Mouse (Mus musculus) neural tube, embryonic 14.5 days (tissue): ENCODE measurements around the gene Gm5617. TPM values are rescaled to one million over a fixed set of nuclear protein-coding genes. Genes with fewer than 3 reads are reported as not detected.
"Not testable (repeated sequence)": the region's sequence is repeated elsewhere in the genome, so short reads cannot be mapped to it uniquely, and the experiment has no call there.

Experiments used
- ATAC-seq: fragments of 200-750 bp; cut with Nextera tagmentation; 2 replicates; pipeline ENCODE4 v1.8.0; 2017; ENCODE audit warnings: low read depth, mild to moderate bottlenecking, moderate TSS enrichment, moderate library complexity
- H3K27ac ChIP-seq: fragments of 300-500 bp; sonication (generic); 2 replicates; pipeline ENCODE4 v1.5.1; 2014; ENCODE audit warnings: low read depth, mild to moderate bottlenecking, control low read depth, low read length, moderate library complexity, mixed read lengths
- H3K27me3 ChIP-seq: fragments of 300-500 bp; sonication (generic); 2 replicates; pipeline ENCODE4 v1.6.1; 2014; ENCODE audit warnings: low read length; ENCODE audit not compliant: control insufficient read depth, insufficient read depth
- H3K36me3 ChIP-seq: fragments of 300-500 bp; sonication (generic); 2 replicates; pipeline ENCODE4 v1.6.1; 2014; ENCODE audit warnings: low read length, mixed read lengths; ENCODE audit not compliant: control insufficient read depth, insufficient read depth
- H3K4me1 ChIP-seq: fragments of 300-500 bp; sonication (generic); 2 replicates; pipeline ENCODE4 v1.6.1; 2014; ENCODE audit warnings: low read length; ENCODE audit not compliant: control insufficient read depth, insufficient read depth
- H3K4me2 ChIP-seq: fragments of 300-500 bp; sonication (generic); 2 replicates; pipeline ENCODE4 v1.6.1; 2014; ENCODE audit warnings: mild to moderate bottlenecking, low read depth, low read length, control low read depth
- H3K4me3 ChIP-seq: fragments of 300-500 bp; sonication (generic); 2 replicates; pipeline ENCODE4 v1.5.1; 2014; ENCODE audit warnings: low read depth, low read length, control low read depth, mixed read lengths
- H3K9ac ChIP-seq: fragments of 300-500 bp; sonication (generic); replicated peaks from 2 replicates; pipeline ENCODE4 v1.6.1; 2014; ENCODE audit warnings: low read depth, mild to moderate bottlenecking, control low read depth, low read length, mixed read lengths
- H3K9me3 ChIP-seq: fragments of 300-500 bp; sonication (generic); 2 replicates; pipeline ENCODE4 v1.6.1; 2016; ENCODE audit warnings: low read length; ENCODE audit not compliant: control insufficient read depth
- WGBS: fragments of 180-500 bp; shearing (Covaris S2); extraction: QIAGEN DNeasy Blood & Tissue Kit; methylation state at CpG from one replicate; pipeline ENCODE4 v1.1.7; 2014; 5-methylcytosine and 5-hydroxymethylcytosine counted together
- polyA plus RNA-seq: library from polyadenylated mRNA; unstranded; fragments of >200 nt; fragmentation: Nextera tagmentation; extraction: Ambion mirVana; gene quantifications from 2 replicates; pipeline ENCODE4 v1.2.1, GENCODE M21; 2014

Gene Gm5617
- polyA plus RNA-seq, 1 experiment from 2014 or later: 26.5 TPM

- Histone ChIP-seq H3K4me2 (no peak overlapping the region), H3K4me1 (no peaks in the 10 kb centered on the region)
These were observed 28.4 kb upstream of the Gm5617 start for GRCm38 (mm10) chr9:48466804-48467203.

DNA sequence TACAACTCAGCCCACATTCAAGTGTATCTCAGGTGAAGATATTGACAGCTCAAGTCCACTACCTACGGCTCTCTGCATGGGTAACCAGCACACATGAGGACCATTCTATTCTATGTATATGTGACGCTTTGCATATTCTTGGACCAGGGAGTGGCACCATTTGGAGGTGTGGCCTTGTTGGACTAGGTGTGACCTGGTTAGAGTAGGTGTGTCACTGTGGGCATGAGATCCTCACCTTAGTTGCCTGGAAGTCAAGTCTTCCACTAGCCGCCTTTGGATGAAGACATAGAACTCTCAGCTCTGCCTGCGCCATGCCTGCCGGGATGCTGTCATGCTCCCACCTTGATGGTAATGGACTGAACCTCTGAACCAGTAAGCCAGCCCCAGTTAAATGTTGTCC lies 27.8 kb upstream of the Gm5617 start:
- H3K4me2 ChIP-seq, H3K4me3 ChIP-seq, H3K36me3 ChIP-seq, H3K27me3 ChIP-seq, H3K9me3 ChIP-seq, H3K27ac ChIP-seq, ATAC-seq, H3K9ac ChIP-seq, H3K4me1 ChIP-seq: not testable (repeated sequence)
- whole genome bisulfite sequencing: 98% methylated on average over 5 of the region's 5 CpGs

More at GRCm38 (mm10) chr9:48466804-48467203, 28.4 kb upstream of the Gm5617 start:
- ATAC-seq: no peak
- H3K27ac ChIP-seq: no peak overlapping the region
- no peaks in the 10 kb centered on the region for H3K9me3 ChIP-seq
- no peak overlapping the region for H3K4me3 ChIP-seq
- 55% methylated on average over 3 of the region's 3 CpGs for WGBS
- H3K36me3 ChIP-seq: peaks cover 3% of the 10 kb centered on the region; the same call in 1 of the 2 replicates
- no peak overlapping the region for H3K9ac ChIP-seq
- no peaks in the 10 kb centered on the region for H3K27me3 ChIP-seq

DNA sequence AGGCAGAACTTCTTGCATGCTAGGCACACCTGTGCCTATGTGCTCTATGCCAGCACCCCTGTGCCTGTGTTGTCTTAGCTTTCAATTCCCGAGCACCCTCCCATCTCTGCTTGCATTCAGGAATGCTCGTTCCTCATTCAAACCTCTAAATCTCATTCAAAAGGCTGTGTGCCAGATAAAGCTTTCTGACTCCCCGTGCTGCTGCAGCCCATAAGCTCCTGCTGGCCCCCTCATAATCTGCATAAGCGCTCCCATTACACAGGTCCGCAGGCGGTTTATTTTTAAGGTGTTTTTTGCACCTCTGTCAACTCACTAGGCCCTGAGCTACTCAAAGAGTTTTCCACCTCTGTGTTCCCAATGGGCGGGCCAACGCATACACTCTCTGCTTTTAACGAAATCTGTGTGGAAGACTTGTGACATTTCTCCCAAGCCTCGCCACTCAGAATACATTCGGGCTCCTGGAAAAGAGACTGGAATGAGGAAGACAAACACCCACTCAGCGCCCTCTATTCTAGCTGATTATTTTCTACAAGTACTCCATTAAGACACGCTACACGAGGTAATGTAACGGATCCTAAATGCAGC lies 22.7 kb upstream of the Gm5617 start:
- Histone ChIP-seq H3K27ac (no peak overlapping the region), H3K4me3 (no peak overlapping the region), H3K9ac (no peak overlapping the region), H3K27me3 (no peaks in the 10 kb centered on the region), H3K36me3 (0 out of 2 replicates have a peak, but pooled peaks cover under 1% of the 10 kb centered on the region), H3K4me1 (no peaks in the 10 kb centered on the region), H3K9me3 (no peaks in the 10 kb centered on the region), H3K4me2 (no peak overlapping the region)
- ATAC-seq: no peak
- WGBS: 92% methylated on average over 15 of the region's 15 CpGs

- no peaks in the 10 kb centered on the region for H3K27me3 ChIP-seq
- no peak for ATAC-seq
- no peak overlapping the region for H3K4me3 ChIP-seq
- no peak overlapping the region for H3K27ac ChIP-seq
- H3K4me1 ChIP-seq: no peaks in the 10 kb centered on the region
- H3K4me2 ChIP-seq: no peak overlapping the region
- H3K9me3 ChIP-seq: no peaks in the 10 kb centered on the region
- no peaks in the 10 kb centered on the region for H3K36me3 ChIP-seq
- WGBS: 94% methylated on average over 12 of the region's 12 CpGs
- no peak overlapping the region for H3K9ac ChIP-seq
These were observed 22.1 kb upstream of the Gm5617 start for GRCm38 (mm10) chr9:48473131-48473530.

DNA sequence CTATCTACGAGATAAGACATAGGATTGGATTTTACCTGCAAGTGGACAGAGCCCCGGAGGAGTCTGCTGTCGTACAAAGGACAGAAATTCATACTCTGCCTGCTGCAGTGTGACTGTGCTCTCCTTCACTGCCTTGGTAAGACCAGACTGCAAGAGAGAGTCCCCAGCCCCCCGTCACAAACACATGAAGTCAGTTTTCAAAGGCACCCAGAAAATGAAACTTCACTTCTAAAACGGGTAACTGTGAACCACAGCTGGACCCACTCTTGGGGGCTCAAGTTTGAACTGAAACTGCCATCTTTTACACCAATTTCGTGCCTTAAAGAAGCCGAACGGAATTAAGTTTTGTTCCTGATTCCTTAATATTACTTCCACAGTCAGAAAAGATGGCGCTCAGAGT lies 20.9 kb upstream of the Gm5617 start:
- no peaks in the 10 kb centered on the region for H3K36me3 ChIP-seq
- H3K4me1 ChIP-seq: no peaks in the 10 kb centered on the region
- H3K27me3 ChIP-seq: no peaks in the 10 kb centered on the region
- H3K4me2 ChIP-seq: no peak overlapping the region
- H3K9me3 ChIP-seq: no peaks in the 10 kb centered on the region
- WGBS: 96% methylated on average over 9 of the region's 9 CpGs
- H3K9ac ChIP-seq: no peak overlapping the region
- no peak overlapping the region for H3K4me3 ChIP-seq
- H3K27ac ChIP-seq: no peak overlapping the region
- no peak for ATAC-seq

- ATAC-seq: no peak
These were observed 18.7 kb upstream of the Gm5617 start for GRCm38 (mm10) chr9:48476236-48477165.

GRCm38 (mm10) chr9:48478808-48479207 lies 16.4 kb upstream of the Gm5617 start:
- WGBS: 93% methylated on average over 4 of the region's 4 CpGs
- H3K4me3 ChIP-seq: no peak overlapping the region
- H3K4me2 ChIP-seq: no peak overlapping the region
- no peaks in the 10 kb centered on the region for H3K4me1 ChIP-seq
- H3K27me3 ChIP-seq: no peaks in the 10 kb centered on the region
- no peak for ATAC-seq
- H3K9ac ChIP-seq: no peak overlapping the region
- no peaks in the 10 kb centered on the region for H3K9me3 ChIP-seq
- no peaks in the 10 kb centered on the region for H3K36me3 ChIP-seq
- no peak overlapping the region for H3K27ac ChIP-seq

More at GRCm38 (mm10) chr9:48476236-48477165, 18.7 kb upstream of the Gm5617 start:
- WGBS: 96% methylated on average over 10 of the region's 10 CpGs
- Histone ChIP-seq H3K4me3 (no peak overlapping the region), H3K9me3 (no peaks in the 10 kb centered on the region), H3K27ac (no peak overlapping the region), H3K4me1 (no peaks in the 10 kb centered on the region), H3K4me2 (no peak overlapping the region), H3K27me3 (no peaks in the 10 kb centered on the region), H3K9ac (no peak overlapping the region), H3K36me3 (no peaks in the 10 kb centered on the region)

DNA sequence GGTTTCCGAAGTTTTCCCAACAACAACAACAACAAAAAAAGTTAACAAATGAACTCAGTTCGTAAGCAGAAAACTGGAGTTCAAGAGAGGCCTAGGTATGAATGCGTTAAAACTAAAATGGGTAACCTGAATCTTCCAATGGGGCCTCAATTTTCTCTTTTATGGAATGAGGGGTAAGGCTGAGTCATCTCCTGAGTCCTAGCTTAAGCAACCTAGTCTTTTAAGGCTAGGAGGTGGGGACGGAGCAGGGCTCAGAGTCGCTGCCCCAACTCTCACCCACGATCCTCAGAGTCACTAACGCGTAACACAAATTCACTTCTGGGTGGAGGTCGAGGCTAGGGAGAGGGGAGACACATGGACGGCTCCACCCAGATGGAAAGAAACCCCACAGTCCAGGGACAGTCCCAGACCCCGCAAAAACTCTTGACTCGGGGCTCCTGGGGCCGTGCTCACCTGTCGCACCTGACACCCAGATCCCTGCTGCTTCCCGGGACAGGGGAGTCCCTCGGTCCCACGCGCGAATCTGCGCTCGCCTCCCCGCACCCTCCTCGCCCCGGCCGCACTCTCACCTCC lies 15.3 kb upstream of the Gm5617 start:
- peak; percentile 64 for ATAC-seq
- Histone ChIP-seq H3K27me3 (no peaks in the 10 kb centered on the region), H3K4me3 (peak overlapping the region; percentile 85), H3K4me1 (no peaks in the 10 kb centered on the region), H3K27ac (no peak overlapping the region), H3K36me3 (no peaks in the 10 kb centered on the region), H3K9me3 (no peaks in the 10 kb centered on the region), H3K4me2 (peak overlapping the region; percentile 83), H3K9ac (peak overlapping the region; percentile 79)
- WGBS: 8% methylated on average over 23 of the region's 25 CpGs
